Mouse (Mus musculus) hindbrain, embryonic 11.5 days (tissue): ENCODE measurements at regions not wholly inside any gene's neighbourhood (a gene's known extent, or its start where the extent isn't known, plus 50 kb on each side); places are given as distances from the start of the nearest gene placed in this dataset.

ENCODE experiments used
- ATAC-seq: fragments of 200-750 bp; cut with Nextera tagmentation; 2 replicates; pipeline ENCODE4 v1.8.0; 2017; ENCODE audit warnings: mild to moderate bottlenecking, moderate TSS enrichment, moderate library complexity; ENCODE audit not compliant: low FRiP score
- DNase-seq: peaks from one replicate; pipeline ENCODE4 v3.0.0-alpha.2; 2015; ENCODE audit warnings: low spot score
- H3K27ac ChIP-seq: fragments of 300-500 bp; sonication (generic); 2 replicates; pipeline ENCODE4 v1.5.1; 2014; ENCODE audit warnings: mild to moderate bottlenecking, low read depth, low read length
- H3K27me3 ChIP-seq: fragments of 300-500 bp; sonication (generic); 2 replicates; pipeline ENCODE4 v1.6.1; 2014; ENCODE audit warnings: mild to moderate bottlenecking, low read length, moderate library complexity, mixed read lengths; ENCODE audit not compliant: control insufficient read depth, insufficient read depth
- H3K36me3 ChIP-seq: fragments of 300-500 bp; sonication (generic); 2 replicates; pipeline ENCODE4 v1.6.1; 2014; ENCODE audit warnings: mild to moderate bottlenecking, low read length, moderate library complexity, mixed read lengths; ENCODE audit not compliant: control insufficient read depth, insufficient read depth
- H3K4me1 ChIP-seq: fragments of 300-500 bp; sonication (generic); replicated peaks from 2 replicates; pipeline ENCODE4 v1.6.1; 2014; ENCODE audit warnings: low read length, mixed read lengths; ENCODE audit not compliant: control insufficient read depth, insufficient read depth
- H3K4me2 ChIP-seq: fragments of 300-500 bp; sonication (generic); replicated peaks from 2 replicates; pipeline ENCODE4 v1.6.1; 2014; ENCODE audit warnings: mild to moderate bottlenecking, low read depth, low read length
- H3K4me3 ChIP-seq: fragments of 300-500 bp; sonication (generic); 2 replicates; pipeline ENCODE4 v1.5.1; 2014; ENCODE audit warnings: low read depth, low read length
- H3K9ac ChIP-seq: fragments of 300-500 bp; sonication (generic); 2 replicates; pipeline ENCODE4 v1.6.1; 2014; ENCODE audit warnings: low read depth, low read length
- H3K9me3 ChIP-seq: fragments of 300-500 bp; sonication (generic); 2 replicates; pipeline ENCODE4 v1.6.1; 2016; ENCODE audit warnings: low read length; ENCODE audit not compliant: control insufficient read depth
- WGBS: fragments of 180-500 bp; shearing (Covaris S2); extraction: QIAGEN DNeasy Blood & Tissue Kit; methylation state at CpG from one replicate; pipeline ENCODE4 v1.1.7; 2014; 5-methylcytosine and 5-hydroxymethylcytosine counted together

DNA sequence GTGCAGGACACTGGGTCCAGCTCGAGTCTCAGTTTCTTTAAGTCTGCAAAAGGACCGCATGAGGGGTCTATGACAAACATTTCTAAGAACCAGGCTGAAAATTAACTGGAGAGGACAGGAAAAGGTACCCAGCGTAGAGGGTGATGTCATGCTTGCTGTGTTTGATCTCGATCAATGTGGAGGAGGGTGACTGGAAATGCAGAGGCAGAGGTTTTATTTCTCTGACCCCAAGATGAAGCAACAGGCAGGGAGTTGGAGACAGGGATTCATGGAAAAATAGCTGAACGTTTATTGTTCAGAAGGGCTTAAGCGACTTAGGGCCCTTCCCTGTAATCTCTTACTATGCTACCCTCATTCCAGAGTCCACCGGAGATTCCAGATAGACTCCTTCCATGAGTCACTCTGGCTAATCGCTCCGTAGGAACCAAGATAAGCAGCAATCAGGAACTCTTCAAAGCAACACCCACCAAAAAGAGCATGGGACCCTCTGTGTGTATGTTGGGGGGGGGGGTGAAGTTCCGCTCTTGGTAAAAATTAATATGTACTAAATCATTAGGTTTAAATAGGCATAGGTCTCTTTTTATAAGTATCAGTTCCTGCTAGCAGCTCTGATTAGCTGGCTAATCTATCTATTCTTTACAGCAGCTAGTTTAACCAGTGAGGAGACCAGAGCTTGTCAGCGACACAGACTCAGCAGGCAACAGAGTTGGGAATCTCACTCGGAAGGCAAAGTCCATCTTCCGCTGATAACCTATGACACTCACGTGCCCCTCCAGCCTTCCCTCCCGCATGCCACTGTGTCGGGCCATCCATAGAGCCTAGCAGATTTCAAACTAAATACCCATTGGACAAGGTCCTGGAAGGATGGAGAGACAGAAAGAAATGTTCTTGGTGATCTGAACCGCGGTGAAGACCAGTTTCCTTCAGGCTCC, 146.3 kb downstream of the Maf start:
- Histone ChIP-seq H3K27ac (no peak overlapping the region), H3K36me3 (no peaks in the 10 kb centered on the region), H3K4me2 (no peak overlapping the region), H3K4me3 (no peak overlapping the region), H3K4me1 (no peaks in the 10 kb centered on the region), H3K9ac (no peak overlapping the region), H3K27me3 (no peaks in the 10 kb centered on the region), H3K9me3 (no peaks in the 10 kb centered on the region)
- WGBS, result 79% methylated on average over 18 of the region's 18 CpGs
- DNase-seq, result no peak
- no peak for ATAC-seq

DNA sequence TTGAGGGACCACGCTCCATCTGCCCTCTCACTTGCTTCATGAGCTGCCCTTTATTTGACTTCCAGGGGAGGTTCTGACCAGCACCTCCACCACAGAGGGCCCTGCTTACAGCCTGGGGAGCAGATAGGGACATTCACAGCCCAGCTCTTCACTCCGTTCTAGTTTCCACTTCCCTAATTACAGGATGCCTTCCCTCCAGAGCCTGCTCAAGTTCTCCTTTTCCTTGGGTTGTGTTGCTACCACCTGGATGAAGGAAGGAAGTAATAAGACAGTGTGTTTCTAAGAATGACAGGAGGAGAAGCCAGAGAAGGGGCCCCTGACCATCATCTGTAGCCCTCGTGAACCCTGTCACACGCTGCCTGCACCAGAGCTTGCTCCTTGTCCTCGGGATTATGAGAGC, 152.1 kb downstream of the Maf start:
- Histone ChIP-seq H3K4me1 (no peaks in the 10 kb centered on the region), H3K27me3 (no peaks in the 10 kb centered on the region), H3K27ac (no peak overlapping the region), H3K4me3 (no peak overlapping the region), H3K9ac (no peak overlapping the region), H3K36me3 (no peaks in the 10 kb centered on the region), H3K9me3 (no peaks in the 10 kb centered on the region), H3K4me2 (no peak overlapping the region)
- WGBS, result 87% methylated on average over 5 of the region's 5 CpGs
- ATAC-seq, result no peak
- no peak for DNase-seq

DNA sequence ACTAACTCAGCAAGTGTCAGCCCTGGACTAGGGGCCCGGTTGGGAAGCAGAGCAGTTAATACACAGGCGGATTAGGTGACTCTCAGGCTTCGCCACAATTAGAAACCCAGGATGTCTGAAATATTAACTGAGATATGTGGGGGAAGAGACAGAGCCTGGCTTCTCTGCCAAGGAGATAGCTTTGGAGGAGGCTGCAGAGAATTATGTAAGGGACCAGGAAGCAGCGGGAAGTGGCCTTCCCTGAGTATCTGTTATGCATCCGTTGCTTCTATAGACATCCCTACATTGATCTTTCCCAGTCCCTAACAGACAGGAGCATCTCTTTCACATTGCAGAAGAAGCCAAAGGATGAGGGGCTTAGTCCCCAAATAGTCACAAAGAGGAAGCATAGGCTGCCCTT, 153.4 kb downstream of the Maf start:
- DNase-seq, result no peak
- Histone ChIP-seq H3K27me3 (no peaks in the 10 kb centered on the region), H3K4me3 (no peak overlapping the region), H3K9ac (no peak overlapping the region), H3K4me2 (no peak overlapping the region), H3K27ac (no peak overlapping the region), H3K9me3 (no peaks in the 10 kb centered on the region), H3K4me1 (no peaks in the 10 kb centered on the region), H3K36me3 (no peaks in the 10 kb centered on the region)
- WGBS, result 82% methylated on average over 5 of the region's 5 CpGs
- ATAC-seq, result no peak

DNA sequence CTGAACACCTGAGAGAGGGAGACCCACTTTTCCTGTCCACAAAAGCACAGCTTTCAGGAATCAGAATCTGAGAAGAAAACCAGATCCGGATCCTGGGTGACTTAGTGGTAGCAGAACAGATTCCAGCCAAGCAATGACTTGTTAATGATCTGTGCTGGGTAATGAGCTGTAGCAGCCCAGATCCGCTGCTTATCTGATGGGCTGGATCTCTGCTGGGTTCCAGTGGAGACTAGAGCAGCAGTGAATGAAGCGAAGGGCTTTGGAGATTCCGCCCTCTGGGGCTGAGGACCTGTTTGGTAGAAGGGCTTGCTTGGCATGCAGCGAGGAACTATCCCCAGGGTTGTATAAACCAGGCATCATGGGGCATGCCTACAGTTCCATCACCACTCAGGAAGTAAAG, 156.3 kb downstream of the Maf start:
- H3K9ac ChIP-seq, result no peak overlapping the region
- 77% methylated on average over 5 of the region's 5 CpGs for WGBS

DNA sequence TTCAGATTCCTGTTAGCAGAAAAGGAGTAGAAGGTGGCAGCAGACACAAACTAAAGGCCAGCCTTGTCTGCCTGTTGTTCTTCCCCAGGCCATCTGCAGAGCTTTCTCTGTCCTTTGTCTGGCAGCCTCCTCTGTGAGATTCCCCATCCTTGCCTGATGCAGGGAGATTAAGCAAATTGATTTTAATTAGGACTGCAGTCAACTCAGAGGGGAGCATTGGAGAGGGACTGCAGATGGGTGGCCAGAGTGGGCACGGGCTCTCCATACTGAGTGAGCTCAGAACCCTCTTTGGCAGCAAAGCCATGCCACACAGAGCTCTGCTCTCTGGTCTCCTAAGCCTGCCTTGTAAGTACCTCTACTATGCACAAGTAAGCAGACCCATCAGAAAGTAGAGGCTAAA, 158.5 kb downstream of the Maf start:
- H3K27ac ChIP-seq, result no peak overlapping the region
- H3K9me3 ChIP-seq, result no peaks in the 10 kb centered on the region
- 82% methylated on average over 1 of the region's 1 CpGs for WGBS
- ATAC-seq, result no peak
- H3K4me2 ChIP-seq, result no peak overlapping the region
- no peaks in the 10 kb centered on the region for H3K27me3 ChIP-seq
- no peak overlapping the region for H3K9ac ChIP-seq
- H3K4me3 ChIP-seq, result no peak overlapping the region
- no peaks in the 10 kb centered on the region for H3K36me3 ChIP-seq
- H3K4me1 ChIP-seq, result no peaks in the 10 kb centered on the region
- DNase-seq, result no peak

More for the DNA sequence above, 156.3 kb downstream of the Maf start:
- H3K4me2 ChIP-seq, result no peak overlapping the region
- no peaks in the 10 kb centered on the region for H3K36me3 ChIP-seq
- H3K4me1 ChIP-seq, result no peaks in the 10 kb centered on the region
- DNase-seq (no peak), ATAC-seq (no peak)
- no peaks in the 10 kb centered on the region for H3K27me3 ChIP-seq
- H3K9me3 ChIP-seq, result no peaks in the 10 kb centered on the region
- no peak overlapping the region for H3K27ac ChIP-seq
- H3K4me3 ChIP-seq, result no peak overlapping the region

- DNase-seq (no peak), ATAC-seq (no peak)
- H3K27ac ChIP-seq, result no peak overlapping the region
- 81% methylated on average over 6 of the region's 6 CpGs for WGBS
- no peaks in the 10 kb centered on the region for H3K36me3 ChIP-seq
- H3K9ac ChIP-seq, result no peak overlapping the region
- no peaks in the 10 kb centered on the region for H3K27me3 ChIP-seq
- H3K9me3 ChIP-seq, result no peaks in the 10 kb centered on the region
- no peaks in the 10 kb centered on the region for H3K4me1 ChIP-seq
- no peak overlapping the region for H3K4me2 ChIP-seq
- no peak overlapping the region for H3K4me3 ChIP-seq
These were observed 163.5 kb downstream of the Maf start for GRCm38 (mm10) chr8:115544067-115544466.

DNA sequence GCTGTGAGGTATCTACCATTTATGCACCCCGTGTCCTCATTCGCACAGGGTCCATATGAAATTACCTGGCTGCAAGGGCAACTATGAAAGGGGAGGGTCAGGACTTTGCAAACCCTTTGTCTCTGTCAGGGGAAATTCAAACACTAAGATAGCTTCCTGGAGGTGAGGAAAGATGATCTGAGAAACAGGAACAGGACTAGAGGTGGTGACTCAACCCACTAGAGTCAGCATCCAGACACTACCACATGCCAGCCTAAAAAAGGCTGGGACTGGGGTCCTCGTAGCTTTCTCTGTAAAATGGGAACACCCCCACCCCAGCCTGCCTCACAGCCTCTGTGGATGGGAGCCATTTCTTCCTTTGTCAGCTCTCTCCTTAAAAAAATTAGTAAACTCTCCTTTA, 164.7 kb downstream of the Maf start:
- no peak overlapping the region for H3K4me3 ChIP-seq
- H3K27ac ChIP-seq, result no peak overlapping the region
- WGBS, result 95% methylated on average over 3 of the region's 3 CpGs
- no peak for DNase-seq
- no peaks in the 10 kb centered on the region for H3K36me3 ChIP-seq
- no peak overlapping the region for H3K4me2 ChIP-seq
- no peak overlapping the region for H3K9ac ChIP-seq
- no peaks in the 10 kb centered on the region for H3K4me1 ChIP-seq
- H3K27me3 ChIP-seq, result no peaks in the 10 kb centered on the region
- no peaks in the 10 kb centered on the region for H3K9me3 ChIP-seq
- ATAC-seq, result no peak

GRCm38 (mm10) chr8:115539600-115539999, 168.0 kb downstream of the Maf start:
- H3K9me3 ChIP-seq, result no peaks in the 10 kb centered on the region
- no peaks in the 10 kb centered on the region for H3K27me3 ChIP-seq
- no peaks in the 10 kb centered on the region for H3K36me3 ChIP-seq
- 81% methylated on average over 9 of the region's 9 CpGs for whole genome bisulfite sequencing
- DNase-seq, result no peak
- no peak overlapping the region for H3K27ac ChIP-seq
- H3K4me2 ChIP-seq, result no peak overlapping the region
- no peak overlapping the region for H3K4me3 ChIP-seq
- no peak for ATAC-seq
- no peaks in the 10 kb centered on the region for H3K4me1 ChIP-seq
- no peak overlapping the region for H3K9ac ChIP-seq

DNA sequence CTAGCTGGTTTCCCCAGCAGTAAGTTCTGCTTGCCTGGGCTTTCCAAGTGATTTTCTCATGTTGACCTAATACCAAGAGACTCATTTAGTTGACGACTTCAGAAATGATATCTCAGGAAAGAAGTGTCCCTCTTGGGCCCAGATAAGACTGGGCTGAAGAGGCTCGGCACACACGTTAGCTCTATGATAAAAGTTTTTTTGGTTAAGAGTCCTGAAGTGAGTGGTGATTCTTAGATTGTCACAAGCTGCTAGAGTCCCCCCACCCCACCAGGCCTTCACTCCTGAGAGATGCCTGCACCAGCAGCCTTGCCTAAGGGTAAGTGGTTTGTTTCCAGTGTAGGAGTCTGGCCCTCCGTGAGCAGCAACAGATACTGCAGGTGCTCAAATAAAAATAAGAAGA, 169.4 kb downstream of the Maf start:
- ATAC-seq (no peak), DNase-seq (no peak)
- Histone ChIP-seq H3K27ac (no peak overlapping the region), H3K4me3 (no peak overlapping the region), H3K4me2 (no peak overlapping the region), H3K4me1 (no peaks in the 10 kb centered on the region), H3K27me3 (no peaks in the 10 kb centered on the region), H3K36me3 (no peaks in the 10 kb centered on the region), H3K9ac (no peak overlapping the region), H3K9me3 (no peaks in the 10 kb centered on the region)
- WGBS, result 85% methylated on average over 4 of the region's 4 CpGs
